Mouse (Mus musculus) liver, embryonic 14.5 days (tissue): ENCODE measurements around the gene Rnf213. TPM values are rescaled to one million over a fixed set of nuclear protein-coding genes. Genes with fewer than 3 reads are reported as not detected.
"Not testable (repeated sequence)": the region's sequence is repeated elsewhere in the genome, so short reads cannot be mapped to it uniquely, and the experiment has no call there.

Experiments
- ATAC-seq: fragments of 200-750 bp; cut with Nextera tagmentation; 2 replicates; pipeline ENCODE4 v1.8.0; 2017; ENCODE audit warnings: moderate number of reproducible peaks, mild to moderate bottlenecking, moderate library complexity; ENCODE audit not compliant: insufficient read depth
- DNase-seq, 3 experiments: peaks; one replicate each; pipeline ENCODE4 v3.0.0-alpha.2; 2012 to 2013; ENCODE audit warnings: low read depth in 3 of 3, low spot score in 3 of 3
- H3K27ac ChIP-seq: fragments of 300-500 bp; sonication (generic); 2 replicates; pipeline ENCODE4 v1.5.1; 2014; ENCODE audit warnings: moderate library complexity, mild to moderate bottlenecking, control low read depth, inconsistent platforms
- H3K27me3 ChIP-seq: fragments of 300-500 bp; sonication (generic); 2 replicates; pipeline ENCODE4 v1.6.1; 2014; ENCODE audit warnings: mild to moderate bottlenecking, low read length, moderate library complexity; ENCODE audit not compliant: control insufficient read depth, insufficient read depth
- H3K36me3 ChIP-seq: fragments of 300-500 bp; sonication (generic); replicated peaks from 2 replicates; pipeline ENCODE4 v1.6.1; 2014; ENCODE audit warnings: low read depth; ENCODE audit not compliant: control insufficient read depth, insufficient read depth
- H3K4me1 ChIP-seq, 2 experiments: fragments of 200-500 bp in 1 of 2; fragments of 300-500 bp in 1 of 2; sonication (generic) in 1 of 2; replicated peaks; 2 replicates each; pipeline ENCODE4 v1.6.1; 2012 to 2014; ENCODE audit warnings: antibody characterized with exemption in 1 of 2, inconsistent platforms in 1 of 2, low read length in 1 of 2; ENCODE audit not compliant: control insufficient read depth in 2 of 2, insufficient read depth in 2 of 2
- H3K4me2 ChIP-seq: fragments of 300-500 bp; sonication (generic); 2 replicates; pipeline ENCODE4 v1.6.1; 2014; ENCODE audit warnings: low read depth, mild to moderate bottlenecking, control low read depth, moderate library complexity
- H3K4me3 ChIP-seq, 2 experiments: fragments of 200-500 bp in 1 of 2; fragments of 300-500 bp in 1 of 2; sonication (generic) in 1 of 2; 2 replicates each; pipeline ENCODE4 v1.5.1; 2012 to 2014; ENCODE audit warnings: low read depth in 2 of 2, low read length in 2 of 2, mild to moderate bottlenecking in 2 of 2, control low read depth in 1 of 2, inconsistent platforms in 1 of 2, moderate library complexity in 1 of 2; ENCODE audit not compliant: insufficient read depth in 1 of 2
- H3K9ac ChIP-seq: fragments of 300-500 bp; sonication (generic); replicated peaks from 2 replicates; pipeline ENCODE4 v1.6.1; 2014; ENCODE audit warnings: mild to moderate bottlenecking, control low read depth, moderate library complexity
- H3K9me3 ChIP-seq: fragments of 300-500 bp; sonication (generic); 2 replicates; pipeline ENCODE4 v1.6.1; 2016; ENCODE audit warnings: low read length, mixed read lengths; ENCODE audit not compliant: control insufficient read depth
- CTCF ChIP-seq: IDR thresholded peaks from 2 replicates; pipeline ENCODE4 v1.5.1; 2016; ENCODE audit warnings: antibody characterized with exemption, low read depth, control low read depth
- EP300 ChIP-seq: IDR thresholded peaks from 2 replicates; pipeline ENCODE4 v1.6.1; 2016; ENCODE audit warnings: antibody characterized with exemption, low read depth
- WGBS: fragments of 180-500 bp; shearing (Covaris S2); extraction: QIAGEN DNeasy Blood & Tissue Kit; methylation state at CpG from one replicate; pipeline ENCODE4 v1.1.7; 2014; ENCODE audit not compliant: insufficient replicate concordance; 5-methylcytosine and 5-hydroxymethylcytosine counted together
- polyA plus RNA-seq, 2 experiments: library from polyadenylated mRNA; depleted of rRNA in 1 of 2; stranded (reverse) in 1 of 2; unstranded in 1 of 2; fragments of >200 nt; fragmentation: Nextera tagmentation in 1 of 2; extraction: Ambion mirVana in 1 of 2; gene quantifications; 2 replicates each; pipeline versions ENCODE4 v1.2.1 to v1.2.3; 2012 to 2014

The Rnf213 gene
- polyA plus RNA-seq, 2 experiments, result 4.9 to 6.5 TPM

GRCm38 (mm10) chr11:119381631-119382337, 11.1 kb upstream of the Rnf213 start:
- H3K4me2 ChIP-seq, result no peak overlapping the region
- H3K27ac ChIP-seq, result no peak overlapping the region
- TF ChIP-seq CTCF (no peak), EP300 (no peak)
- DNase-seq (no peak), ATAC-seq (no peak)
- no peaks in the 10 kb centered on the region for H3K27me3 ChIP-seq
- no peaks in the 10 kb centered on the region for H3K9me3 ChIP-seq
- WGBS, result 55% methylated on average over 9 of the region's 9 CpGs
- no peak overlapping the region for H3K4me3 ChIP-seq
- H3K4me1 ChIP-seq, result no peaks in the 10 kb centered on the region; a peak in 1 of 4 replicates
- H3K9ac ChIP-seq, result no peak overlapping the region
- no peaks in the 10 kb centered on the region for H3K36me3 ChIP-seq

- 20% methylated on average over 6 of the region's 6 CpGs for WGBS
- H3K4me3 ChIP-seq, result no peak overlapping the region
- no peak overlapping the region for H3K4me2 ChIP-seq
- no peaks in the 10 kb centered on the region; a peak in 1 of 4 replicates for H3K4me1 ChIP-seq
- no peak for DNase-seq
- H3K36me3 ChIP-seq, result no peaks in the 10 kb centered on the region
- H3K9me3 ChIP-seq, result no peaks in the 10 kb centered on the region
- no peak for ATAC-seq
- TF ChIP-seq CTCF (no peak), EP300 (no peak)
- H3K27me3 ChIP-seq, result no peaks in the 10 kb centered on the region
- H3K9ac ChIP-seq, result no peak overlapping the region
- no peak overlapping the region for H3K27ac ChIP-seq
Observed at GRCm38 (mm10) chr11:119382338-119382850, 10.5 kb upstream of the Rnf213 start.

DNA sequence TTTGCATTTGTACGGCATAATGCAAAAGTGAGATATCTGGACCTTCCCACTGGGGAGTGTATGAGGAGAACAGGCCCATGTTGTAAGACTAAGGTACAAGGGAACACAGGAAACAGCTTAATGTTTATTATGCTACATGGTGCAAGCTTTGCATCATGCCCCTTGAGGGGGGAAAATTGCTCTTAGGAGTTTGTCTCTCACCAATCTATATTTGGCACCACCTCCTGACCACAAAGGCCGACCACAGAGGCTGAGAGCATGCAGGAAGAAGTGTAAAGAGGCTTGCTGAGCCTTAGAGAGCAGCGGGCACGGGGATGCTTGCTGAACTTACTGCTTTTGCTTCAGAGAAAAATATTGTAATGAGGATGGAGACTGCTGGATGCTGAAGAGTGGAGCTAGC, 8.0 kb upstream of the Rnf213 start:
- WGBS, result 21% methylated on average over 4 of the region's 4 CpGs

DNA sequence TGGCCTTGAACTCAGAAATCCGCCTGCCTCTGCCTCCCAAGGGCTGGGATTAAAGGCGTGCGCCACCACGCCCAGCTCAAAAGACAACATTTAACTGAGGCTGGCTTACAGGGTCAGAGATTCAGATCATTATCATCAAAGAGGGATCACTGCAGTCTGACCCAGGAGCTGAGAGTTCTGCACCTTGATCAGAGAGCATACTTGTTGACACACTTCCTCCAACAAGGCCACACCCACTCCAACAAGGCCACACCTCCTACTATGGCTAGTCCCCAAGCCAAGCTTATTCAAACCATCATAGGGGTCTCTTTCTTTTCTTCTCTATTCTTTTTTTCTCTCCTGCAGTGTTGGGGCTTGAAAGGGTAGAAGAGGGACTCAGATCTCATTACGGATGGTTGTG, 6.6 kb upstream of the Rnf213 start:
- no peaks in the 10 kb centered on the region for H3K9me3 ChIP-seq
- peaks cover 5% of the 10 kb centered on the region; the same call in 1 of the 2 replicates for H3K27me3 ChIP-seq
- WGBS, result 80% methylated on average over 5 of the region's 5 CpGs
- no peak overlapping the region for H3K4me3 ChIP-seq
- TF ChIP-seq EP300, result no peak
- TF ChIP-seq CTCF, result no peak
- no peak for DNase-seq
- H3K27ac ChIP-seq, result no peak overlapping the region
- H3K36me3 ChIP-seq, result no peaks in the 10 kb centered on the region
- peaks cover 3 to 9% of the 10 kb centered on the region in 2 experiments for H3K4me1 ChIP-seq
- no peak overlapping the region for H3K9ac ChIP-seq
- H3K4me2 ChIP-seq, result no peak overlapping the region
- ATAC-seq, result no peak

More for the DNA sequence above, 8.0 kb upstream of the Rnf213 start:
- Histone ChIP-seq H3K4me1 (peaks cover 0 to 4% of the 10 kb centered on the region in 2 experiments; a peak in 2 of 4 replicates), H3K36me3 (no peaks in the 10 kb centered on the region), H3K27me3 (peaks cover 2% of the 10 kb centered on the region; the same call in 1 of the 2 replicates), H3K9me3 (no peaks in the 10 kb centered on the region), H3K27ac (no peak overlapping the region), H3K4me3 (no peak overlapping the region), H3K4me2 (no peak overlapping the region), H3K9ac (no peak overlapping the region)
- TF ChIP-seq EP300 (no peak), CTCF (no peak)
- DNase-seq (no peak), ATAC-seq (no peak)

DNA sequence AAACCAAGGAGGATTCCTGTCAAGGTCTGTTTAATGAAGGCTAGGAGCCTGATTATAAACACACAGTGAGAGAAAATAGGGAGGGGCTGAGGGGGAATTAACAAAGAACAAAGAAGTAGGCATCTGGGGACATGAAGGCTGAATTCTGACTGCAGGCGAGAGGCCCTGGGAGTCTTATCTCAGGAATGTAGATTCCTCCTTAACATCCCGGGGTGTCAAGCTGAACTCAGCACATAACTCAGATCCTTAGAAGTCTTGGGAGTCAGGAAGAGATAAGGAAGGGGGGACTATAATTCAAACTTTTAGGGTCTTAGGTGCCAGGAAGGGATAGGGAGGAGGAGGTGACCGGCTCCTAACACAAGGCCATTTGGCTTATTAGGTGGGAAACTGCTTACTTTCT, 5.6 kb upstream of the Rnf213 start:
- H3K27me3 ChIP-seq, H3K4me3 ChIP-seq, ATAC-seq, H3K9ac ChIP-seq, H3K4me2 ChIP-seq, H3K27ac ChIP-seq, H3K9me3 ChIP-seq, DNase-seq, H3K36me3 ChIP-seq: not testable (repeated sequence)
- peaks cover 13 to 19% of the 10 kb centered on the region in 2 experiments for H3K4me1 ChIP-seq
- 21% methylated on average over 3 of the region's 3 CpGs for WGBS
